Mouse (Mus musculus) 3134 (cell line): Measurements from ENCODE around the gene Slc25a22.
"Not testable (repeated sequence)": the region's sequence is repeated elsewhere in the genome, so short reads cannot be mapped to it uniquely, and the experiment has no call there.

Experiments used
- DNase-seq: peaks from one replicate; pipeline ENCODE4 v3.0.0-alpha.2; 2011; ENCODE audit warnings: low spot score; ENCODE audit not compliant: insufficient read length; ENCODE audit errors: extremely low read depth

The Slc25a22 gene

GRCm38 (mm10) chr7:141417731-141418681 lies 19.7 kb downstream of the Slc25a22 start:
- DNase-seq, result no peak

- no peak for DNase-seq
Measured at GRCm38 (mm10) chr7:141416144-141416841, 21.4 kb downstream of the Slc25a22 start.

GRCm38 (mm10) chr7:141413809-141414584 lies 23.7 kb downstream of the Slc25a22 start, which contains the start of gene Gatd1:
TSS of gene Gatd1 (minus strand) at chr7:141414136.
- peak; percentile 96 for DNase-seq

- DNase-seq, result peak; percentile 39
Measured at GRCm38 (mm10) chr7:141413331-141413730, 24.4 kb downstream of the Slc25a22 start.

- no peak for DNase-seq
Measured at GRCm38 (mm10) chr7:141411667-141412066, 26.0 kb downstream of the Slc25a22 start.

GRCm38 (mm10) chr7:141410631-141411030 lies 27.1 kb downstream of the Slc25a22 start:
- DNase-seq, result no peak

GRCm38 (mm10) chr7:141408833-141409232 lies 28.9 kb downstream of the Slc25a22 start:
- peak; percentile 80 for DNase-seq

GRCm38 (mm10) chr7:141407670-141408069 lies 30.0 kb downstream of the Slc25a22 start:
- DNase-seq, result not testable (repeated sequence)

GRCm38 (mm10) chr7:141405466-141405865 lies 32.2 kb downstream of the Slc25a22 start:
- no peak for DNase-seq

- peak; percentile 41 for DNase-seq
Measured at GRCm38 (mm10) chr7:141403305-141403704, 34.4 kb downstream of the Slc25a22 start.

GRCm38 (mm10) chr7:141395348-141395747 lies 42.3 kb downstream of the Slc25a22 start:
- no peak for DNase-seq

- DNase-seq, result peak; percentile 54
Measured at GRCm38 (mm10) chr7:141394771-141395170, 42.9 kb downstream of the Slc25a22 start.

GRCm38 (mm10) chr7:141394158-141394557 lies 43.5 kb downstream of the Slc25a22 start:
- DNase-seq, result no peak

- DNase-seq, result no peak
Measured at GRCm38 (mm10) chr7:141392552-141393222, 45.0 kb downstream of the Slc25a22 start.

GRCm38 (mm10) chr7:141391625-141392551 lies 45.8 kb downstream of the Slc25a22 start, which contains the start of gene Taldo1:
TSS of gene Taldo1 (plus strand) at chr7:141392199.
- DNase-seq, result peak; percentile 87

- no peak for DNase-seq
Measured at GRCm38 (mm10) chr7:141390326-141391259, 47.1 kb downstream of the Slc25a22 start.

- DNase-seq, result no peak
Measured at GRCm38 (mm10) chr7:141388487-141389109, 49.1 kb downstream of the Slc25a22 start.
